Mouse (Mus musculus) G1E (cell line): ENCODE measurements at regions not wholly inside any gene's neighbourhood (a gene's known extent, or its start where the extent isn't known, plus 50 kb on each side); places are given as distances from the start of the nearest gene placed in this dataset.

Experiments used
- CTCF ChIP-seq: IDR thresholded peaks from 2 replicates; pipeline ENCODE4 v1.5.1; 2012; ENCODE audit warnings: low read depth, low read length, inconsistent platforms, mixed read lengths
- TAL1 ChIP-seq: conservative IDR thresholded peaks from 2 replicates; pipeline ENCODE4 v1.6.1; 2012; ENCODE audit warnings: low read depth, low read length, inconsistent platforms, mixed read lengths

- TF ChIP-seq CTCF = no peak
- TF ChIP-seq TAL1 = no peak
Measured at GRCm38 (mm10) chr12:35376365-35376764, 158.5 kb downstream of the Ahr start.
